Mouse (Mus musculus): ENCODE data around the gene Snx5. TPM values are rescaled to one million over a fixed set of nuclear protein-coding genes. Genes with fewer than 3 reads are reported as not detected.
A peak's percentile ranks its signal among the peaks of the same experiment; 100 is the strongest.

The Snx5 gene
- polyA plus RNA-seq, 1 experiment from 2014 or later = 88.9 TPM

GRCm38 (mm10) chr2:144236791-144237584 is 33.7 kb downstream of the Snx5 start:
- Histone ChIP-seq H3K9me3 (no peaks in the 10 kb centered on the region), H3K9ac (no peak overlapping the region), H3K27me3 (replicated peaks) (no peaks in the 10 kb centered on the region), H3K4me2 (replicated peaks) (no peak overlapping the region), H3K4me1 (no peaks in the 10 kb centered on the region), H3K36me3 (no peaks in the 10 kb centered on the region), H3K4me3 (no peak overlapping the region), H3K27ac (no peak overlapping the region)
- no peak for ATAC-seq (ENCODE audit: low FRiP score, low read depth)
- 63% methylated on average over 9 of the region's 9 CpGs for WGBS

GRCm38 (mm10) chr2:144235776-144236175 is 34.9 kb downstream of the Snx5 start:
- H3K27ac ChIP-seq = no peak overlapping the region
- no peak overlapping the region for H3K4me3 ChIP-seq
- ATAC-seq (ENCODE audit: low FRiP score, low read depth) = no peak
- no peaks in the 10 kb centered on the region for H3K36me3 ChIP-seq
- WGBS = 56% methylated on average over 3 of the region's 3 CpGs
- no peaks in the 10 kb centered on the region for H3K27me3 ChIP-seq (replicated peaks)
- H3K4me2 ChIP-seq (replicated peaks) = no peak overlapping the region
- no peaks in the 10 kb centered on the region for H3K4me1 ChIP-seq
- no peaks in the 10 kb centered on the region for H3K9me3 ChIP-seq
- no peak overlapping the region for H3K9ac ChIP-seq

GRCm38 (mm10) chr2:144233534-144233933 is 37.2 kb downstream of the Snx5 start:
- H3K4me2 ChIP-seq (replicated peaks) = no peak overlapping the region
- no peak overlapping the region for H3K4me3 ChIP-seq
- no peaks in the 10 kb centered on the region for H3K9me3 ChIP-seq
- H3K36me3 ChIP-seq = no peaks in the 10 kb centered on the region
- 68% methylated on average over 3 of the region's 3 CpGs for WGBS
- H3K4me1 ChIP-seq = no peaks in the 10 kb centered on the region
- H3K27me3 ChIP-seq (replicated peaks) = no peaks in the 10 kb centered on the region
- no peak for ATAC-seq (ENCODE audit: low FRiP score, low read depth)
- no peak overlapping the region for H3K9ac ChIP-seq
- H3K27ac ChIP-seq = no peak overlapping the region

- H3K9me3 ChIP-seq = no peaks in the 10 kb centered on the region
- no peak overlapping the region for H3K4me3 ChIP-seq
- no peaks in the 10 kb centered on the region for H3K36me3 ChIP-seq
- no peak overlapping the region for H3K9ac ChIP-seq
- no peak overlapping the region for H3K27ac ChIP-seq
- H3K27me3 ChIP-seq (replicated peaks) = no peaks in the 10 kb centered on the region
- no peaks in the 10 kb centered on the region for H3K4me1 ChIP-seq
- ATAC-seq (ENCODE audit: low FRiP score, low read depth) = no peak
- WGBS = 80% methylated on average over 5 of the region's 5 CpGs
- H3K4me2 ChIP-seq (replicated peaks) = no peak overlapping the region
These were observed 39.6 kb downstream of the Snx5 start for GRCm38 (mm10) chr2:144231115-144231514.

- H3K9me3 ChIP-seq = no peaks in the 10 kb centered on the region
- ATAC-seq (ENCODE audit: low FRiP score, low read depth) = no peak
- H3K36me3 ChIP-seq = no peaks in the 10 kb centered on the region
- H3K27me3 ChIP-seq (replicated peaks) = no peaks in the 10 kb centered on the region
- no peak overlapping the region for H3K9ac ChIP-seq
- WGBS = 81% methylated on average over 7 of the region's 7 CpGs
- H3K4me1 ChIP-seq = no peaks in the 10 kb centered on the region
- H3K27ac ChIP-seq = no peak overlapping the region
- H3K4me3 ChIP-seq = no peak overlapping the region
- no peak overlapping the region for H3K4me2 ChIP-seq (replicated peaks)
These were observed 40.2 kb downstream of the Snx5 start for GRCm38 (mm10) chr2:144230498-144230897.

GRCm38 (mm10) chr2:144229647-144230046 is 41.1 kb downstream of the Snx5 start:
- Histone ChIP-seq H3K27ac (no peak overlapping the region), H3K4me1 (no peaks in the 10 kb centered on the region), H3K9me3 (no peaks in the 10 kb centered on the region), H3K9ac (no peak overlapping the region), H3K36me3 (no peaks in the 10 kb centered on the region), H3K27me3 (replicated peaks) (no peaks in the 10 kb centered on the region), H3K4me3 (no peak overlapping the region), H3K4me2 (replicated peaks) (no peak overlapping the region)
- 87% methylated on average over 14 of the region's 14 CpGs for WGBS
- ATAC-seq (ENCODE audit: low FRiP score, low read depth) = no peak

- Histone ChIP-seq H3K4me2 (replicated peaks) (no peak overlapping the region), H3K36me3 (no peaks in the 10 kb centered on the region), H3K27ac (no peak overlapping the region), H3K27me3 (replicated peaks) (no peaks in the 10 kb centered on the region), H3K4me1 (no peaks in the 10 kb centered on the region), H3K4me3 (no peak overlapping the region), H3K9me3 (no peaks in the 10 kb centered on the region), H3K9ac (no peak overlapping the region)
- WGBS = 83% methylated on average over 12 of the region's 12 CpGs
- ATAC-seq (ENCODE audit: low FRiP score, low read depth) = no peak
These were observed 42.0 kb downstream of the Snx5 start for GRCm38 (mm10) chr2:144228521-144229346.

- WGBS = 79% methylated on average over 12 of the region's 12 CpGs
- Histone ChIP-seq H3K4me3 (no peak overlapping the region), H3K27ac (no peak overlapping the region), H3K9ac (no peak overlapping the region), H3K27me3 (replicated peaks) (no peaks in the 10 kb centered on the region), H3K9me3 (no peaks in the 10 kb centered on the region), H3K4me1 (no peaks in the 10 kb centered on the region), H3K36me3 (no peaks in the 10 kb centered on the region), H3K4me2 (replicated peaks) (no peak overlapping the region)
- peak; percentile 61; the same call in 1 of the 2 replicates for ATAC-seq (ENCODE audit: low FRiP score, low read depth)
These were observed 43.7 kb downstream of the Snx5 start for GRCm38 (mm10) chr2:144226906-144227586.

- no peak overlapping the region for H3K4me2 ChIP-seq (replicated peaks)
- no peaks in the 10 kb centered on the region for H3K4me1 ChIP-seq
- no peak overlapping the region for H3K9ac ChIP-seq
- no peak for ATAC-seq (ENCODE audit: low FRiP score, low read depth)
- no peak overlapping the region for H3K4me3 ChIP-seq
- H3K9me3 ChIP-seq = no peaks in the 10 kb centered on the region
- H3K36me3 ChIP-seq = no peaks in the 10 kb centered on the region
- WGBS = 69% methylated on average over 12 of the region's 12 CpGs
- no peaks in the 10 kb centered on the region for H3K27me3 ChIP-seq (replicated peaks)
- H3K27ac ChIP-seq = no peak overlapping the region
These were observed 46.4 kb downstream of the Snx5 start for GRCm38 (mm10) chr2:144224351-144224750.

GRCm38 (mm10) chr2:144215601-144216000 is 55.1 kb downstream of the Snx5 start:
- H3K36me3 ChIP-seq = no peaks in the 10 kb centered on the region
- peaks cover 5% of the 10 kb centered on the region; the same call in 1 of the 2 replicates for H3K4me1 ChIP-seq
- no peaks in the 10 kb centered on the region for H3K27me3 ChIP-seq (replicated peaks)
- 0 out of 2 replicates have a peak overlapping the region, but pooled peaks have one; percentile 13 for H3K9ac ChIP-seq
- no peak overlapping the region for H3K4me2 ChIP-seq (replicated peaks)
- H3K27ac ChIP-seq = no peak overlapping the region
- no peak overlapping the region for H3K4me3 ChIP-seq
- WGBS = 20% methylated on average over 9 of the region's 9 CpGs
- no peaks in the 10 kb centered on the region for H3K9me3 ChIP-seq
- ATAC-seq (ENCODE audit: low FRiP score, low read depth) = no peak

GRCm38 (mm10) chr2:144215195-144215594 is 55.5 kb downstream of the Snx5 start:
- H3K4me2 ChIP-seq (replicated peaks) = no peak overlapping the region
- 0 out of 2 replicates have a peak overlapping the region, but pooled peaks have one; percentile 13 for H3K9ac ChIP-seq
- WGBS = 14% methylated on average over 7 of the region's 7 CpGs

More at GRCm38 (mm10) chr2:144215195-144215594, 55.5 kb downstream of the Snx5 start:
- Histone ChIP-seq H3K4me3 (no peak overlapping the region), H3K27me3 (replicated peaks) (no peaks in the 10 kb centered on the region), H3K9me3 (no peaks in the 10 kb centered on the region), H3K27ac (no peak overlapping the region), H3K36me3 (no peaks in the 10 kb centered on the region), H3K4me1 (peaks cover 5% of the 10 kb centered on the region; the same call in 1 of the 2 replicates)
- ATAC-seq (ENCODE audit: low FRiP score, low read depth) = peak; percentile 21; the same call in 1 of the 2 replicates
